Mouse (Mus musculus) forebrain, embryonic 14.5 days (tissue): Measurements from ENCODE around the gene Tlk1. TPM values are rescaled to one million over a fixed set of nuclear protein-coding genes. Genes with fewer than 3 reads are reported as not detected.
A peak's percentile ranks its signal among the peaks of the same experiment; 100 is the strongest.

ENCODE experiments used
- ATAC-seq: fragments of 200-750 bp; cut with Nextera tagmentation; 2 replicates; pipeline ENCODE4 v1.8.0; 2017; ENCODE audit warnings: mild to moderate bottlenecking, moderate library complexity
- DNase-seq: peaks from one replicate; pipeline ENCODE4 v3.0.0-alpha.2; 2015; ENCODE audit warnings: low spot score
- H3K27ac ChIP-seq: fragments of 300-500 bp; sonication (generic); 2 replicates; pipeline ENCODE4 v1.5.1; 2014; ENCODE audit warnings: low read depth, mild to moderate bottlenecking, control low read depth, low read length, moderate library complexity
- H3K27me3 ChIP-seq: fragments of 300-500 bp; sonication (generic); replicated peaks from 2 replicates; pipeline ENCODE4 v1.6.1; 2014; ENCODE audit warnings: low read length, control low read depth, mixed read lengths; ENCODE audit not compliant: control insufficient read depth, insufficient read depth
- H3K36me3 ChIP-seq: fragments of 300-500 bp; sonication (generic); 2 replicates; pipeline ENCODE4 v1.6.1; 2014; ENCODE audit warnings: low read length, control low read depth; ENCODE audit not compliant: control insufficient read depth, insufficient read depth
- H3K4me1 ChIP-seq: fragments of 300-500 bp; sonication (generic); 2 replicates; pipeline ENCODE4 v1.6.1; 2014; ENCODE audit warnings: antibody characterized with exemption, low read length, control low read depth; ENCODE audit not compliant: control insufficient read depth, insufficient read depth
- H3K4me2 ChIP-seq: fragments of 300-500 bp; sonication (generic); 2 replicates; pipeline ENCODE4 v1.6.1; 2014; ENCODE audit warnings: mild to moderate bottlenecking, control low read depth, low read length
- H3K4me3 ChIP-seq: fragments of 300-500 bp; sonication (generic); 2 replicates; pipeline ENCODE4 v1.5.1; 2014; ENCODE audit warnings: low read depth, low read length, control low read depth
- H3K9ac ChIP-seq: fragments of 300-500 bp; sonication (generic); 2 replicates; pipeline ENCODE4 v1.6.1; 2014; ENCODE audit warnings: mild to moderate bottlenecking, low read length, control low read depth, moderate library complexity
- H3K9me3 ChIP-seq: fragments of 300-500 bp; sonication (generic); replicated peaks from 2 replicates; pipeline ENCODE4 v1.6.1; 2016; ENCODE audit warnings: low read length, control low read depth, mixed read lengths; ENCODE audit not compliant: control insufficient read depth
- WGBS: fragments of 180-500 bp; shearing (Covaris S2); extraction: QIAGEN DNeasy Blood & Tissue Kit; methylation state at CpG from one replicate; pipeline ENCODE4 v1.1.7; 2014; 5-methylcytosine and 5-hydroxymethylcytosine counted together
- polyA plus RNA-seq: library from polyadenylated mRNA; unstranded; fragments of >200 nt; fragmentation: Nextera tagmentation; extraction: Ambion mirVana; gene quantifications from 2 replicates; pipeline ENCODE4 v1.2.1, GENCODE M21; 2014

The Tlk1 gene
- polyA plus RNA-seq, 1 experiment from 2014 or later: 23.5 TPM

- Histone ChIP-seq H3K9me3 (no peaks in the 10 kb centered on the region), H3K27me3 (no peaks in the 10 kb centered on the region), H3K4me3 (no peak overlapping the region), H3K4me2 (no peak overlapping the region), H3K27ac (no peak overlapping the region), H3K4me1 (no peaks in the 10 kb centered on the region), H3K9ac (no peak overlapping the region), H3K36me3 (no peaks in the 10 kb centered on the region)
- DNase-seq (no peak), ATAC-seq (no peak)
- 88% methylated on average over 3 of the region's 3 CpGs for WGBS
These were observed 31.4 kb upstream of the Tlk1 start for GRCm38 (mm10) chr2:70856971-70857370.

- Histone ChIP-seq H3K4me3 (no peak overlapping the region), H3K27ac (no peak overlapping the region), H3K4me2 (no peak overlapping the region), H3K9ac (no peak overlapping the region), H3K4me1 (no peaks in the 10 kb centered on the region), H3K27me3 (no peaks in the 10 kb centered on the region), H3K9me3 (no peaks in the 10 kb centered on the region), H3K36me3 (no peaks in the 10 kb centered on the region)
- WGBS: 93% methylated on average over 8 of the region's 8 CpGs
- no peak for ATAC-seq
- no peak for DNase-seq
These were observed 28.8 kb upstream of the Tlk1 start for GRCm38 (mm10) chr2:70854231-70854888.

- Histone ChIP-seq H3K9me3 (no peaks in the 10 kb centered on the region), H3K27me3 (no peaks in the 10 kb centered on the region), H3K4me2 (no peak overlapping the region), H3K4me3 (no peak overlapping the region), H3K27ac (no peak overlapping the region), H3K9ac (no peak overlapping the region), H3K4me1 (no peaks in the 10 kb centered on the region), H3K36me3 (no peaks in the 10 kb centered on the region)
- 72% methylated on average over 7 of the region's 7 CpGs for WGBS
- DNase-seq (no peak), ATAC-seq (no peak)
These were observed 27.8 kb upstream of the Tlk1 start for GRCm38 (mm10) chr2:70853329-70853728.

- no peak for ATAC-seq
These were observed 27.3 kb upstream of the Tlk1 start for GRCm38 (mm10) chr2:70852796-70853221.

GRCm38 (mm10) chr2:70852186-70852795 lies 26.8 kb upstream of the Tlk1 start:
- no peak for DNase-seq
- Histone ChIP-seq H3K36me3 (no peaks in the 10 kb centered on the region), H3K4me3 (no peak overlapping the region), H3K9me3 (no peaks in the 10 kb centered on the region), H3K27me3 (no peaks in the 10 kb centered on the region), H3K4me1 (no peaks in the 10 kb centered on the region), H3K27ac (no peak overlapping the region), H3K9ac (no peak overlapping the region), H3K4me2 (peak overlapping the region; percentile 23; the same call in 1 of the 2 replicates)
- WGBS: 63% methylated on average over 8 of the region's 8 CpGs
- peak; percentile 42; the same call in 1 of the 2 replicates for ATAC-seq

More at GRCm38 (mm10) chr2:70852796-70853221, 27.3 kb upstream of the Tlk1 start:
- Histone ChIP-seq H3K4me2 (peak overlapping the region; percentile 23; the same call in 1 of the 2 replicates), H3K4me3 (no peak overlapping the region), H3K9ac (no peak overlapping the region), H3K9me3 (no peaks in the 10 kb centered on the region), H3K27me3 (no peaks in the 10 kb centered on the region), H3K4me1 (no peaks in the 10 kb centered on the region), H3K27ac (no peak overlapping the region), H3K36me3 (no peaks in the 10 kb centered on the region)
- 45% methylated on average over 11 of the region's 11 CpGs for WGBS
- DNase-seq: peak; percentile 44

- no peak overlapping the region for H3K4me2 ChIP-seq
- ATAC-seq (no peak), DNase-seq (no peak)
- no peaks in the 10 kb centered on the region for H3K4me1 ChIP-seq
- H3K36me3 ChIP-seq: no peaks in the 10 kb centered on the region
- no peak overlapping the region for H3K4me3 ChIP-seq
- no peaks in the 10 kb centered on the region for H3K9me3 ChIP-seq
- H3K9ac ChIP-seq: no peak overlapping the region
- no peaks in the 10 kb centered on the region for H3K27me3 ChIP-seq
- 43% methylated on average over 2 of the region's 2 CpGs for WGBS
- H3K27ac ChIP-seq: no peak overlapping the region
These were observed 20.3 kb upstream of the Tlk1 start for GRCm38 (mm10) chr2:70845871-70846270.

GRCm38 (mm10) chr2:70844694-70845395 lies 19.3 kb upstream of the Tlk1 start:
- no peak overlapping the region for H3K4me2 ChIP-seq
- 86% methylated on average over 9 of the region's 9 CpGs for WGBS
- ATAC-seq: no peak
- no peaks in the 10 kb centered on the region for H3K4me1 ChIP-seq
- no peaks in the 10 kb centered on the region for H3K27me3 ChIP-seq
- no peak overlapping the region for H3K4me3 ChIP-seq
- H3K9ac ChIP-seq: no peak overlapping the region
- no peak for DNase-seq
- no peak overlapping the region for H3K27ac ChIP-seq
- H3K36me3 ChIP-seq: no peaks in the 10 kb centered on the region
- H3K9me3 ChIP-seq: no peaks in the 10 kb centered on the region

- no peaks in the 10 kb centered on the region for H3K36me3 ChIP-seq
- no peak overlapping the region for H3K9ac ChIP-seq
- no peak overlapping the region for H3K27ac ChIP-seq
- DNase-seq (no peak), ATAC-seq (no peak)
- no peaks in the 10 kb centered on the region for H3K9me3 ChIP-seq
- WGBS: 82% methylated on average over 13 of the region's 13 CpGs
- no peak overlapping the region for H3K4me3 ChIP-seq
- H3K27me3 ChIP-seq: no peaks in the 10 kb centered on the region
- no peak overlapping the region for H3K4me2 ChIP-seq
- H3K4me1 ChIP-seq: no peaks in the 10 kb centered on the region
These were observed 16.6 kb upstream of the Tlk1 start for GRCm38 (mm10) chr2:70842049-70842618.
